Mouse (Mus musculus) lung, embryonic 15.5 days (tissue): Measurements from ENCODE around the gene LTO1. TPM values are rescaled to one million over a fixed set of nuclear protein-coding genes. Genes with fewer than 3 reads are reported as not detected.
"Not testable (repeated sequence)": the region's sequence is repeated elsewhere in the genome, so short reads cannot be mapped to it uniquely, and the experiment has no call there.

Experiments used
- ATAC-seq: fragments of 200-750 bp; cut with Nextera tagmentation; 2 replicates; pipeline ENCODE4 v1.8.0; 2017; ENCODE audit warnings: moderate number of reproducible peaks, borderline replicate concordance; ENCODE audit not compliant: low FRiP score, low TSS enrichment; ENCODE audit errors: extremely low read depth
- H3K27ac ChIP-seq: fragments of 300-500 bp; sonication (generic); 2 replicates; pipeline ENCODE4 v1.5.1; 2015; ENCODE audit warnings: moderate library complexity, mild to moderate bottlenecking, inconsistent platforms
- H3K27me3 ChIP-seq: fragments of 300-500 bp; sonication (generic); 2 replicates; pipeline ENCODE4 v1.6.1; 2015; ENCODE audit warnings: inconsistent platforms
- H3K36me3 ChIP-seq: fragments of 300-500 bp; sonication (generic); 2 replicates; pipeline ENCODE4 v1.6.1; 2015; ENCODE audit warnings: inconsistent platforms
- H3K4me1 ChIP-seq: fragments of 300-500 bp; sonication (generic); 2 replicates; pipeline ENCODE4 v1.6.1; 2015; ENCODE audit warnings: inconsistent platforms
- H3K4me2 ChIP-seq: fragments of 300-500 bp; sonication (generic); 2 replicates; pipeline ENCODE4 v1.6.1; 2015; ENCODE audit warnings: inconsistent platforms, mild to moderate bottlenecking, moderate library complexity
- H3K4me3 ChIP-seq: fragments of 300-500 bp; sonication (generic); 2 replicates; pipeline ENCODE4 v1.5.1; 2015; ENCODE audit warnings: mild to moderate bottlenecking, inconsistent platforms
- H3K9ac ChIP-seq: fragments of 300-500 bp; sonication (generic); 2 replicates; pipeline ENCODE4 v1.6.1; 2015; ENCODE audit warnings: inconsistent platforms
- H3K9me3 ChIP-seq: fragments of 300-500 bp; sonication (generic); 2 replicates; pipeline ENCODE4 v1.6.1; 2016; ENCODE audit warnings: inconsistent platforms
- WGBS: fragments of 180-500 bp; shearing (Covaris S2); methylation state at CpG from one replicate; pipeline ENCODE4 v1.1.7; 2015; 5-methylcytosine and 5-hydroxymethylcytosine counted together
- polyA plus RNA-seq: library from polyadenylated mRNA; unstranded; fragments of >200 nt; fragmentation: Nextera tagmentation; extraction: Ambion mirVana; gene quantifications from 2 replicates; pipeline ENCODE4 v1.2.1, GENCODE M21; 2015

The LTO1 gene
- 25.8 and 27.9 TPM in 2 replicates for polyA plus RNA-seq

GRCm38 (mm10) chr7:144914948-144915750, at the start of gene LTO1:
Gene LTO1 (plus strand): TSS chr7:144915100.
- Histone ChIP-seq H3K9ac (peak within 1 kb of the TSS; percentile 73), H3K36me3 (peaks cover 23% of the 10 kb centered on the region), H3K4me2 (peak within 1 kb of the TSS; percentile 83), H3K4me3 (peak within 1 kb of the TSS; percentile 66), H3K9me3 (no peaks in the 10 kb centered on the region), H3K27me3 (no peaks in the 10 kb centered on the region), H3K27ac (peak within 1 kb of the TSS; percentile 73), H3K4me1 (peaks cover 13% of the 10 kb centered on the region)
- peak; percentile 96 for ATAC-seq
- under 1% methylated on average over 55 of the region's 55 CpGs for WGBS

GRCm38 (mm10) chr7:144867161-144867560, 47.7 kb upstream of the LTO1 start:
- Histone ChIP-seq H3K4me1 (no peaks in the 10 kb centered on the region), H3K27me3 (peaks cover 42% of the 10 kb centered on the region), H3K4me3 (no peak overlapping the region), H3K27ac (no peak overlapping the region), H3K9me3 (no peaks in the 10 kb centered on the region), H3K36me3 (no peaks in the 10 kb centered on the region), H3K9ac (no peak overlapping the region), H3K4me2 (no peak overlapping the region)
- no peak; the same call in 1 of the 2 replicates for ATAC-seq
- 37% methylated on average over 4 of the region's 4 CpGs for WGBS

GRCm38 (mm10) chr7:144867602-144868001, 47.3 kb upstream of the LTO1 start:
- Histone ChIP-seq H3K4me1 (no peaks in the 10 kb centered on the region), H3K4me2 (no peak overlapping the region), H3K27ac (no peak overlapping the region), H3K27me3 (peaks cover 37% of the 10 kb centered on the region), H3K4me3 (no peak overlapping the region), H3K9me3 (no peaks in the 10 kb centered on the region), H3K36me3 (no peaks in the 10 kb centered on the region), H3K9ac (no peak overlapping the region)
- no peak for ATAC-seq
- 47% methylated on average over 8 of the region's 8 CpGs for WGBS

DNA sequence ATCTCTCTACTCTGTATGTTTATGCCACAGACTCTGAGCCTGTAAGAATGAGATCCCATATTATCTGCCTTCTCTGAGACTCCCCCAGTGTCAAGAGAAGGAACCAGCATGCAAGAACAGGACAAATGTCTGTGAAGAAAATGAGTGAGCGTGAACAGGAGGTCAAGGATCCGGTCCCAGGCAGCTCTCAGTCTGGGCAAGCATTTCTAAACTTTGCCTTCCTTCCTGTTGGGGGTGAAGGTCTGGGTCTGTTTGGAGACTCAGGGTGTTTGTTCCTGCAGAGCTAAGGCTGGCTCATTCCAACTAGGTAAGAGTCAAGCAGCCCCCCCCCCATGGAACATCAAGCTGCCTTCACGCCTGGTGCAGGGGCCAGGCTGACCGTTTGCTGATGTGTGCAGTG, 42.5 kb upstream of the LTO1 start:
- Histone ChIP-seq H3K9ac (no peak overlapping the region), H3K9me3 (no peaks in the 10 kb centered on the region), H3K27me3 (no peaks in the 10 kb centered on the region; the same call in 1 of the 2 replicates), H3K4me2 (no peak overlapping the region), H3K4me3 (no peak overlapping the region), H3K36me3 (no peaks in the 10 kb centered on the region), H3K27ac (peak overlapping the region; percentile 14; the same call in 1 of the 2 replicates), H3K4me1 (no peaks in the 10 kb centered on the region)
- 29% methylated on average over 4 of the region's 4 CpGs for WGBS
- no peak for ATAC-seq

- no peaks in the 10 kb centered on the region for H3K9me3 ChIP-seq
- H3K4me3 ChIP-seq: no peak overlapping the region
- 72% methylated on average over 4 of the region's 4 CpGs for WGBS
- ATAC-seq: no peak
- H3K27me3 ChIP-seq: no peaks in the 10 kb centered on the region
- H3K27ac ChIP-seq: no peak overlapping the region
- no peaks in the 10 kb centered on the region for H3K4me1 ChIP-seq
- no peak overlapping the region for H3K4me2 ChIP-seq
- no peaks in the 10 kb centered on the region for H3K36me3 ChIP-seq
- H3K9ac ChIP-seq: no peak overlapping the region
Observed at GRCm38 (mm10) chr7:144873160-144873559, 41.7 kb upstream of the LTO1 start.

- Histone ChIP-seq H3K4me2 (no peak overlapping the region), H3K27ac (no peak overlapping the region), H3K9ac (no peak overlapping the region), H3K27me3 (no peaks in the 10 kb centered on the region), H3K9me3 (no peaks in the 10 kb centered on the region), H3K36me3 (no peaks in the 10 kb centered on the region), H3K4me3 (no peak overlapping the region), H3K4me1 (no peaks in the 10 kb centered on the region)
- 59% methylated on average over 4 of the region's 4 CpGs for WGBS
- no peak for ATAC-seq
Observed at GRCm38 (mm10) chr7:144874226-144874625, 40.7 kb upstream of the LTO1 start.

DNA sequence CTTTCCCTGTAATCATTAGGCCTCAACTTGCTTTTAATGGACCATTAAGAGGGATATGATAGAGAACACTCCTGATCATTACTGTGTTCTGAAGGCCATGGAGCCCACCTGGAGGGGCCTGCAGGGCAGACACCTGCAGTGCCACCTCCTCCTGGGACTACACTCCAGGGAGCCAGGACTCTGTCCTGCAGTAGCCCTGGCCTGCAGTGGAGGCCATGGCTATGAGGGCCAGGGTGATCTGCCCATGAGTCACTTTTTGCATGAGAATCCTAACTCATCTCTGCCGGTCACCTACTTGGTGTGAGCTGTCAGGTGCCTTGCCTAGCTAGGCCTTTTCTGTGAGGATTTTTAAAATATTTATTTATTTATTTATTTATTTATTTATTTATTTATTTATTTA, 36.5 kb upstream of the LTO1 start:
- WGBS: 96% methylated on average over 1 of the region's 1 CpGs
- no peaks in the 10 kb centered on the region for H3K4me1 ChIP-seq

GRCm38 (mm10) chr7:144883106-144883505, 31.8 kb upstream of the LTO1 start:
- no peaks in the 10 kb centered on the region for H3K36me3 ChIP-seq
- H3K27me3 ChIP-seq: no peaks in the 10 kb centered on the region; the same call in 1 of the 2 replicates
- ATAC-seq: no peak
- no peak overlapping the region for H3K9ac ChIP-seq
- H3K9me3 ChIP-seq: no peaks in the 10 kb centered on the region
- no peaks in the 10 kb centered on the region for H3K4me1 ChIP-seq
- H3K4me2 ChIP-seq: no peak overlapping the region
- H3K27ac ChIP-seq: no peak overlapping the region
- H3K4me3 ChIP-seq: no peak overlapping the region
- WGBS: 14% methylated on average over 2 of the region's 2 CpGs

More for the DNA sequence above, 36.5 kb upstream of the LTO1 start:
- Histone ChIP-seq H3K36me3 (no peaks in the 10 kb centered on the region), H3K27me3 (no peaks in the 10 kb centered on the region), H3K9ac (no peak overlapping the region), H3K9me3 (no peaks in the 10 kb centered on the region), H3K4me3 (no peak overlapping the region), H3K4me2 (no peak overlapping the region), H3K27ac (no peak overlapping the region)
- no peak for ATAC-seq

- Histone ChIP-seq H3K4me2 (no peak overlapping the region), H3K9ac (no peak overlapping the region), H3K9me3 (no peaks in the 10 kb centered on the region), H3K27ac (no peak overlapping the region), H3K36me3 (no peaks in the 10 kb centered on the region), H3K27me3 (peaks cover 20% of the 10 kb centered on the region), H3K4me1 (0 out of 2 replicates have a peak, but pooled peaks cover 4% of the 10 kb centered on the region), H3K4me3 (no peak overlapping the region)
- no peak for ATAC-seq
- WGBS: 75% methylated on average over 2 of the region's 2 CpGs
Observed at GRCm38 (mm10) chr7:144887672-144888071, 27.2 kb upstream of the LTO1 start.

- no peak overlapping the region for H3K27ac ChIP-seq
Observed at GRCm38 (mm10) chr7:144888564-144889299, 26.2 kb upstream of the LTO1 start.

DNA sequence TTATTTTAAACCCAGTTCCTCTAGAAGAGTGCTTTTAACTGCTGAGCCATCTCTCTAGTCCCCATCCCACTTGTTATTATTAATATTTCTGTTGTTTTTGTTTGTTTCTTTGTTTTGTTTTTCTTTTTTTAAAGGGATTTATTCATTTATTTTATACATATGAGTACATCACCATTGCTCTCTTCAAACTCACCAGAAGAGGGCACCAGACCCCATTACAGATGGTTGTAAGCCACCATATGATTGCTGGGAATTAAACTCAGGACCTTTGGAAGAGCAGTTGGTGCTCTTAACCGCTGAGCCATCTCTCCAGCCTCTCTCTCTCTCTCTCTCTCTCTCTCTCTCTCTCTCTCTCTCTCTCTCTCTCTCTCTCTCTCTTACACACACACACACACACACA, 24.2 kb upstream of the LTO1 start:
- H3K27me3 ChIP-seq: peaks cover 38% of the 10 kb centered on the region
- not testable (repeated sequence) for H3K36me3 ChIP-seq, H3K27ac ChIP-seq, H3K4me3 ChIP-seq, ATAC-seq, H3K9me3 ChIP-seq, H3K9ac ChIP-seq, H3K4me2 ChIP-seq
- 100% methylated on average over 1 of the region's 1 CpGs for WGBS
- H3K4me1 ChIP-seq: peaks cover 12% of the 10 kb centered on the region

More at GRCm38 (mm10) chr7:144888564-144889299, 26.2 kb upstream of the LTO1 start:
- H3K9ac ChIP-seq: no peak overlapping the region
- no peaks in the 10 kb centered on the region for H3K9me3 ChIP-seq
- H3K4me3 ChIP-seq: no peak overlapping the region
- H3K27me3 ChIP-seq: peaks cover 21% of the 10 kb centered on the region
- ATAC-seq: no peak
- no peaks in the 10 kb centered on the region for H3K36me3 ChIP-seq
- H3K4me2 ChIP-seq: 0 out of 2 replicates have a peak overlapping the region, but pooled peaks have one; percentile 4
- H3K4me1 ChIP-seq: 0 out of 2 replicates have a peak, but pooled peaks cover 4% of the 10 kb centered on the region
- 6% methylated on average over 18 of the region's 18 CpGs for WGBS

GRCm38 (mm10) chr7:144891863-144892262, 23.0 kb upstream of the LTO1 start:
- H3K27ac ChIP-seq: no peak overlapping the region
- 70% methylated on average over 2 of the region's 2 CpGs for WGBS
- ATAC-seq: no peak

More at GRCm38 (mm10) chr7:144891863-144892262, 23.0 kb upstream of the LTO1 start:
- Histone ChIP-seq H3K27me3 (peaks cover 50% of the 10 kb centered on the region), H3K4me2 (no peak overlapping the region), H3K4me1 (peaks cover 24% of the 10 kb centered on the region), H3K9me3 (no peaks in the 10 kb centered on the region), H3K36me3 (no peaks in the 10 kb centered on the region), H3K4me3 (no peak overlapping the region), H3K9ac (no peak overlapping the region)
